Mouse (Mus musculus) thymus, postnatal 0 days (tissue): Measurements from ENCODE around the gene Mfn1. TPM values are rescaled to one million over a fixed set of nuclear protein-coding genes. Genes with fewer than 3 reads are reported as not detected.

ENCODE experiments used
- DNase-seq: peaks from one replicate; pipeline ENCODE4 v3.0.0-alpha.2; 2015; ENCODE audit warnings: low spot score
- polyA plus RNA-seq: library from polyadenylated mRNA; unstranded; fragments of >200 nt; fragmentation: Nextera tagmentation; extraction: Ambion mirVana; gene quantifications from 2 replicates; pipeline ENCODE4 v1.2.1, GENCODE M21; 2015

The Mfn1 gene
- polyA plus RNA-seq, 1 experiment from 2014 or later: 16.8 TPM

GRCm38 (mm10) chr3:32510375-32511190 is 18.7 kb upstream of the Mfn1 start:
- DNase-seq: peak; percentile 96

GRCm38 (mm10) chr3:32511191-32511550 is 18.1 kb upstream of the Mfn1 start:
- peak; percentile 26 for DNase-seq

GRCm38 (mm10) chr3:32512686-32513284 is 16.5 kb upstream of the Mfn1 start:
- DNase-seq: no peak

- no peak for DNase-seq
Observed at GRCm38 (mm10) chr3:32513528-32513927, 15.7 kb upstream of the Mfn1 start.

- DNase-seq: no peak
Observed at GRCm38 (mm10) chr3:32527181-32527580, 2.1 kb upstream of the Mfn1 start.

- no peak for DNase-seq
Observed at GRCm38 (mm10) chr3:32530041-32530440, 776 bp downstream of the Mfn1 start.

- no peak for DNase-seq
Observed at GRCm38 (mm10) chr3:32535692-32536091, 6.4 kb downstream of the Mfn1 start.

DNA sequence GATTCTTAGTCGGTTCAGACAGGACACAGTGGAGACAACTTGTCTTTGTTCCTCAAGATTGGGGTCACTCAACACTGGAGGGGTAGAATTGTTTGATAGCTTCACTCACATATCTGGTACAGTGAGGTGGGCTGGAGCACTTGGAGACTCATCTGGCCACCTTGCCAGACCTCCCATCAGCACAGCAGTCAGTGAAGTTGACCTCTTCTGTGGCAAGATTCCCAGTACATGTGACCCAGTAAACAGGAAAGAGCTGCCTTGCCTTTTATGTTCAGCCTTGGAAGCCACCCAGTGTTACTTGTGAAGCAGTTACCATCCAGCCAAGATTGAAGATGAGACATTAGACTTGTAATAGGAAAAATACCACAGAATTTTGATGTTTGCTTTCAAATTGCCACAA is 8.3 kb downstream of the Mfn1 start:
- no peak for DNase-seq

- DNase-seq: no peak
Observed at GRCm38 (mm10) chr3:32538091-32538490, 8.8 kb downstream of the Mfn1 start.

DNA sequence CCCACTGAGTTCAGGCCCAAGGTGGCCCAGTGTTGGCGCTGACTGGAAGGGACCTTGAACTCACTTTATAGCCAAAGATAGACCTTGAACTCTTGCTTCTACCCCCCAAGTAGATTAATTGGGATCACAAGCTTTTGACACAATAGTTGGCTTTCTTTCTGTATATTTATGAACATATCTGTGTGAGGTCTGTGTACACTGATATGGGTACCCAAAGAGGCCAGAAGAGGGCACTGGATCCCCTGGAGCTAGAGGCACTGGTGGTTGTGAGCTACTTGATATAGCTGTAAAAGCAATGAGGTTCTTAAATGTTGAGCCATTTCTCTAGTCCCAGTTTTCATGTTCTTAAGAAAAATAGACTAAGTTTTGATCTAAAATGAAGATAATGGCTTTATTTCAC is 23.8 kb downstream of the Mfn1 start:
- DNase-seq: peak; percentile 18

GRCm38 (mm10) chr3:32563401-32563800 is 34.1 kb downstream of the Mfn1 start:
- DNase-seq: no peak

DNA sequence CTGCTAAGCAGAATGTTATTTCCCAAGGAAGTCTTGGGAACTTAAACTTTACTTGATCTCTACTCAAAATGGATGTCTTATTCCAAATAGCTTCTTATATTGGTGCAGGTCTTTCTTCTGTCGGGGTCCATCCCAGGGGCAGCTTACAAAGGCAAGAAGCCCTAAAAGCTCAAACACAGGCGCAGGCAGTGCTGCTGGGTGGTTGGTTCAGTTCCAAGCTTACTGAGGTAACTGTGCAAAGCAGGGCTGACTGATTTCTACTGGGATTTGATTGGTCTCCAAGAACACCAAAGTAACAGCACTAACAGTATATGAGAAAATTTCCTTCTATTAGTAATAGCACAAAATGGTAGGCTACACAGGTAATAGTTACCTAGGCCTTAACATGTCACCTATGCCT is 43.8 kb downstream of the Mfn1 start:
- DNase-seq: no peak

DNA sequence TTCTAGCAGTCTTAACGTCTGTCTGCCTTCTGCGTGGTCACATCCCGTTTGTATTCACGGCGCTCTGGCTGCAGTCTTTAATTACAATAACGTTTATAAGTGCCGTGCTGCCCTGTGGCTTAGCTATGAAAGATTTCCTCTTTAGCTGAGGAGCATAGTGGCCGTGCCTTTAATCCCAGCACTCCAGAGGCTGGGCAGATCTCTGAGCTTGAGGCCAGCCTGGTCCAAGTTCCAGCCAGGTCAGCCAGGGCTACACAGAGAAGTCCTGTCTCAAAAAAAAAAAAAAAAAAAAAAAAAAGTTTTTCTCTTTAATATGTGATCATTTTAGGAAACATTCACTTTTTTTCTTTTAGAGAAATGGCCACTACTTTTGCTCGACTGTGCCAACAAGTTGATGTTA is 44.6 kb downstream of the Mfn1 start:
- DNase-seq: no peak

DNA sequence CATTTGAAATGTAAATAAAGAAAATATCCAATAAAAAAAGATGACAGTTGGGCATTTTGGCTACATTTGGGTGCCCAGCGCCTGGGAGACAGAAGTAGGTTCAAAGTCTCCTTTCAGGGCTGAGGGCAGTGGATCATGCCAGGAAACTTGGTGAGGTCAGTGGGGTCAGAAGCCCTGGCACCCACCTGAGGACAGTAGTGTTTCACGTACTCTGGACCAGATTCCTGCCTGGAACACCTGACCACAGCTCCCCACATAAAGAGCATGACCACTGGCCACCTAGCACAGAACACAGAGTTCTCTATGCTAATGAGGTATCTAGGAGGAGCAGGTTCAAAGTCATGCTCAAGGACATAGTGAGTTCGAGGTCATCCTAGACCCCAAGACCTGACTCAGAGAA is 45.9 kb downstream of the Mfn1 start:
- no peak for DNase-seq

- no peak for DNase-seq
Observed at GRCm38 (mm10) chr3:32578772-32579171, 49.5 kb downstream of the Mfn1 start.

GRCm38 (mm10) chr3:32580738-32581137 is 51.5 kb downstream of the Mfn1 start:
- DNase-seq: no peak

DNA sequence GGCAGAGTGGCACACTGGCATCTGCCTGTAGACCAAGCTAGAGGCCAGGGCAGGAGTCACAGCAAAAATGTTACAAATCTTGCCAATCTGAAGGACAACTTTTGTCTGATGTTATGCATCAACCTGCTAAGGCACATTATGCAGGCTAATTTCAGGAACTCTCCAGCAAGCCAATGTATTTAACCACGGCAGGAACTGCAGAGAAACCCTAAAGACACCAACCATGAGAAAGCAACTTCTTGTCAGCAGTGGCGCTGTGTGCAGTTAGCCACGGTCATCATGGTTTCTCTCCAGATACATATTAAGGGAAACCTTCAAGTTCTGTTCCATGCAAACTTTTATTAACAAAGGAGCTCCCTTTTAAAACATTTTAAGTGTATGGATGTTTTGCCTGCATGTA is 52.6 kb downstream of the Mfn1 start:
- no peak for DNase-seq

GRCm38 (mm10) chr3:32583489-32583888 is 54.2 kb downstream of the Mfn1 start:
- DNase-seq: no peak

GRCm38 (mm10) chr3:32586274-32586673 is 57.0 kb downstream of the Mfn1 start:
- DNase-seq: no peak

GRCm38 (mm10) chr3:32595080-32595479 is 65.8 kb downstream of the Mfn1 start:
- DNase-seq: no peak

- DNase-seq: no peak
Observed at GRCm38 (mm10) chr3:32599328-32599727, 70.1 kb downstream of the Mfn1 start.

- no peak for DNase-seq
Observed at GRCm38 (mm10) chr3:32601055-32601454, 71.8 kb downstream of the Mfn1 start.

DNA sequence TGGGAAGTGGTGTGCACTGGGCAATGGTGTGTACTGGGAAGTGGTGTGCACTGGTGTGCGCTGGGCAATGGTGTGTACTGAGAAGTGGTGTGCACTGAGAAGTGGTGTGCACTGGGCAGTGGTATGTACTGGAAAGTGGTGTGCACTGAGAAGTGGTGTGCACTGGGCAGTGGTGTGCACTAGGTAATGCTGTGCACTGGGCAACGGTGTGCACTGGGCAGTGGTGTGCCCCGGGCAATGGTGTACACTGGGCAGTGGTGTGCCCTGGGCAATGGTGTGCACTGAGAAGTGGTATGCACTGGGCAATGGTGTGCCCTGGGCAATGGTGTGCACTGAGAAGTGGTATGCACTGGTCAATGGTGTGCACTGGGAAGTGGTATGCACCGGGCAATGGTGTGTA is 80.0 kb downstream of the Mfn1 start:
- no peak for DNase-seq
